Mouse (Mus musculus) hindbrain, embryonic 14.5 days (tissue): ENCODE data around the gene Slc22a6. TPM values are rescaled to one million over a fixed set of nuclear protein-coding genes. Genes with fewer than 3 reads are reported as not detected.

Experiments
- ATAC-seq: fragments of 200-750 bp; cut with Nextera tagmentation; 2 replicates; pipeline ENCODE4 v1.8.0; 2017; ENCODE audit warnings: moderate number of reproducible peaks, mild to moderate bottlenecking, moderate TSS enrichment, moderate library complexity; ENCODE audit not compliant: low FRiP score
- DNase-seq: peaks from one replicate; pipeline ENCODE4 v3.0.0-alpha.2; 2015; ENCODE audit warnings: low spot score
- H3K27ac ChIP-seq: fragments of 300-500 bp; sonication (generic); 2 replicates; pipeline ENCODE4 v1.5.1; 2014; ENCODE audit warnings: mild to moderate bottlenecking, moderate library complexity
- H3K27me3 ChIP-seq: fragments of 300-500 bp; sonication (generic); 2 replicates; pipeline ENCODE4 v1.6.1; 2014; ENCODE audit warnings: mild to moderate bottlenecking, low read length, mixed read lengths; ENCODE audit not compliant: control insufficient read depth, insufficient read depth
- H3K36me3 ChIP-seq: fragments of 300-500 bp; sonication (generic); replicated peaks from 2 replicates; pipeline ENCODE4 v1.6.1; 2014; ENCODE audit not compliant: control insufficient read depth, insufficient read depth
- H3K4me1 ChIP-seq: fragments of 300-500 bp; sonication (generic); replicated peaks from 2 replicates; pipeline ENCODE4 v1.6.1; 2014; ENCODE audit warnings: antibody characterized with exemption, low read length, mixed read lengths; ENCODE audit not compliant: control insufficient read depth, insufficient read depth
- H3K4me2 ChIP-seq: fragments of 300-500 bp; sonication (generic); replicated peaks from 2 replicates; pipeline ENCODE4 v1.6.1; 2014; ENCODE audit warnings: mild to moderate bottlenecking, moderate library complexity
- H3K4me3 ChIP-seq: fragments of 300-500 bp; sonication (generic); replicated peaks from 2 replicates; pipeline ENCODE4 v1.5.1; 2014; ENCODE audit warnings: mild to moderate bottlenecking, low read length
- H3K9ac ChIP-seq: fragments of 300-500 bp; sonication (generic); 2 replicates; pipeline ENCODE4 v1.6.1; 2014
- H3K9me3 ChIP-seq: fragments of 300-500 bp; sonication (generic); 2 replicates; pipeline ENCODE4 v1.6.1; 2016; ENCODE audit warnings: low read length; ENCODE audit not compliant: control insufficient read depth
- whole genome bisulfite sequencing: fragments of 180-500 bp; shearing (Covaris S2); extraction: QIAGEN DNeasy Blood & Tissue Kit; methylation state at CpG from one replicate; pipeline ENCODE4 v1.1.7; 2014; 5-methylcytosine and 5-hydroxymethylcytosine counted together
- polyA plus RNA-seq: library from polyadenylated mRNA; unstranded; fragments of >200 nt; fragmentation: Nextera tagmentation; extraction: Ambion mirVana; gene quantifications from 2 replicates; pipeline ENCODE4 v1.2.1, GENCODE M21; 2014

Gene Slc22a6
- polyA plus RNA-seq, 1 experiment from 2014 or later: 3.7 TPM

DNA sequence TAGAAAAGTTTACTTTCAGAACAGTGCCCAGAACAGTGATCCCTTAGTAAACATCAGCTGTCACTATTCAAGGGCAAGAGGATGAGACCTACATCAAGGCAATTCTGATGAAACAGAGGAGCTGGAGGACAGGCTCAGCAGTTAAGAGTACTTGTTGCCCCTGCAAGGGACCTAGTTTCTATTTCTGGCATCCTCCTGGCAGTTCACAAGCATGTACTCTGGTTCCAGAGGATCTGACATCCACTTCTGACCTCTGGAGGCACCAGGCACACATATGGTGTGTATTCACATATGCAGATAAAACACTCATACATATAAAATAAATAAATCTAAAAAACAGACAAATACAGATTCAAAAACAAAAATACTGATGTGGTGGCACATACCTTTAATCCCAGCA is 15.9 kb upstream of the Slc22a6 start:
- ATAC-seq: no peak

DNA sequence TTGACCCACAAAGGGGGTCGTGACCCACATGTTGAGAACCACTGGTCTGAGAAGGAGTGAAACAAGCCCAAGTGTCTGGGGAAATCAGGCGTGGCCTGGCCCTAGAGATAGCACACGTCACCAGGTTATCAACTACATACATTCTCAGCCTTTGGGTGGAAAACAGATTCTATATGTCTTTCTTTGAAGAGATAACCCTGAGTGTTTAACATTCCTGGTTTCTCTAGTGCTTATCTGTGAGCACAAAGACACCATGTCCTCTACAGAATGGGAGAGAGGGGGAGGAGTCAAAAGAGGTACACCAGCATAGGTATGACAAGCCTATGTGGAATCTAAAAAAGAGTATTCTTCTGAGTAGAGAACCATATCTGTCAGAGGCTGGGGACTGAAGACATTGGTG is 14.9 kb upstream of the Slc22a6 start:
- 77% methylated on average over 3 of the region's 3 CpGs for WGBS
- no peak overlapping the region for H3K4me3 ChIP-seq
- H3K36me3 ChIP-seq: no peaks in the 10 kb centered on the region
- H3K27ac ChIP-seq: no peak overlapping the region
- H3K27me3 ChIP-seq: no peaks in the 10 kb centered on the region
- H3K4me2 ChIP-seq: no peak overlapping the region
- H3K9me3 ChIP-seq: no peaks in the 10 kb centered on the region
- H3K9ac ChIP-seq: no peak overlapping the region
- DNase-seq (no peak), ATAC-seq (no peak)
- H3K4me1 ChIP-seq: no peaks in the 10 kb centered on the region

More for the DNA sequence above, 15.9 kb upstream of the Slc22a6 start:
- H3K4me1 ChIP-seq: no peaks in the 10 kb centered on the region
- no peaks in the 10 kb centered on the region for H3K27me3 ChIP-seq
- no peaks in the 10 kb centered on the region for H3K36me3 ChIP-seq
- no peak for DNase-seq
- no peak overlapping the region for H3K4me3 ChIP-seq
- H3K9me3 ChIP-seq: no peaks in the 10 kb centered on the region
- H3K4me2 ChIP-seq: no peak overlapping the region
- no peak overlapping the region for H3K9ac ChIP-seq
- no peak overlapping the region for H3K27ac ChIP-seq

- Histone ChIP-seq H3K27me3 (no peaks in the 10 kb centered on the region), H3K9me3 (no peaks in the 10 kb centered on the region), H3K27ac (no peak overlapping the region), H3K36me3 (no peaks in the 10 kb centered on the region), H3K4me2 (no peak overlapping the region), H3K9ac (no peak overlapping the region), H3K4me1 (no peaks in the 10 kb centered on the region), H3K4me3 (no peak overlapping the region)
- ATAC-seq: no peak
- no peak for DNase-seq
- 90% methylated on average over 8 of the region's 8 CpGs for WGBS
Observed at GRCm38 (mm10) chr19:8604536-8605240, 13.2 kb upstream of the Slc22a6 start.

DNA sequence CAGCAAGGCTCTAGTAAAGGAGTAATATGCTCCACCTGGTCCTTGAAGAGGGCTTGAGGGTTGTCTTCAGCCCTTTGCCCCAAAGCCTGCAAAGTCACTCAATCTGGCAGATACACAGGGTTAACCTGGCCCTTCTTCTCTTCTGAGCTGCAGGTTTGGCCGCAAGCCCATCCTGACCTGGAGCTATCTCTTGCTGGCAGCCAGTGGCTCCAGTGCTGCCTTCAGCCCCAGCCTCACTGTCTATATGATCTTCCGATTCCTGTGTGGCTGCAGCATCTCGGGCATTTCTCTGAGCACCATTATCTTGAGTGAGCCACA is 12.6 kb upstream of the Slc22a6 start:
- Histone ChIP-seq H3K27me3 (no peaks in the 10 kb centered on the region), H3K27ac (no peak overlapping the region), H3K4me3 (no peak overlapping the region), H3K36me3 (no peaks in the 10 kb centered on the region), H3K4me1 (no peaks in the 10 kb centered on the region), H3K9ac (no peak overlapping the region), H3K9me3 (no peaks in the 10 kb centered on the region), H3K4me2 (no peak overlapping the region)
- 92% methylated on average over 3 of the region's 3 CpGs for WGBS
- DNase-seq (no peak), ATAC-seq (no peak)

GRCm38 (mm10) chr19:8611358-8612123 is 6.3 kb upstream of the Slc22a6 start:
- no peak overlapping the region for H3K4me2 ChIP-seq
- ATAC-seq (no peak), DNase-seq (no peak)
- no peaks in the 10 kb centered on the region for H3K4me1 ChIP-seq
- 83% methylated on average over 8 of the region's 8 CpGs for WGBS
- H3K27ac ChIP-seq: no peak overlapping the region
- H3K27me3 ChIP-seq: no peaks in the 10 kb centered on the region
- H3K4me3 ChIP-seq: no peak overlapping the region
- H3K36me3 ChIP-seq: no peaks in the 10 kb centered on the region
- no peaks in the 10 kb centered on the region for H3K9me3 ChIP-seq
- no peak overlapping the region for H3K9ac ChIP-seq

GRCm38 (mm10) chr19:8613111-8613510 is 4.7 kb upstream of the Slc22a6 start:
- Histone ChIP-seq H3K27me3 (no peaks in the 10 kb centered on the region), H3K4me1 (no peaks in the 10 kb centered on the region), H3K9ac (no peak overlapping the region), H3K4me2 (no peak overlapping the region), H3K36me3 (no peaks in the 10 kb centered on the region), H3K4me3 (no peak overlapping the region), H3K27ac (no peak overlapping the region), H3K9me3 (no peaks in the 10 kb centered on the region)
- ATAC-seq: no peak
- DNase-seq: no peak
- 86% methylated on average over 2 of the region's 2 CpGs for WGBS

- no peaks in the 10 kb centered on the region for H3K4me1 ChIP-seq
- WGBS: 57% methylated on average over 2 of the region's 2 CpGs
- no peak overlapping the region for H3K4me3 ChIP-seq
- no peak overlapping the region for H3K9ac ChIP-seq
- no peak overlapping the region for H3K27ac ChIP-seq
- no peak for DNase-seq
- H3K9me3 ChIP-seq: no peaks in the 10 kb centered on the region
- no peak for ATAC-seq
- no peak overlapping the region for H3K4me2 ChIP-seq
- H3K27me3 ChIP-seq: no peaks in the 10 kb centered on the region
- no peaks in the 10 kb centered on the region for H3K36me3 ChIP-seq
Observed at GRCm38 (mm10) chr19:8614343-8614742, 3.5 kb upstream of the Slc22a6 start.

- no peak overlapping the region for H3K4me3 ChIP-seq
Observed at GRCm38 (mm10) chr19:8616314-8616713, 1.5 kb upstream of the Slc22a6 start.

DNA sequence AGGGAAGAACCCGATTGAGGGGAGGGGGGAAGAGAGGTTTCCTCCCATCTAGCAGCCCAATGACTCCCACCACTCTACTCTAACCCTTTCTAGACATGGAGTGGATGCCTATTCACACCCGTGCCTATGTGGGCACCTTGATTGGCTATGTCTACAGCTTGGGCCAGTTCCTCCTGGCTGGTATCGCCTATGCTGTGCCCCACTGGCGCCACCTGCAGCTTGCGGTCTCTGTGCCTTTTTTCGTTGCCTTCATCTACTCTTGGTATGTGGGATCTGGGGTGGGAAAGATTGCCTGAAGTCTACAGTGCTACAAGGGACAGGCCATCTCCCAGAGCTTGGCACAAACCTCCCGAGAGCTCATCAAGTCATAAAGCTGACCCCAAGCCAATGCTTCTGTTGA is 3.3 kb downstream of the Slc22a6 start:
- 97% methylated on average over 7 of the region's 7 CpGs for WGBS
- ATAC-seq: no peak
- H3K4me2 ChIP-seq: no peak overlapping the region
- H3K4me3 ChIP-seq: no peak overlapping the region
- H3K36me3 ChIP-seq: no peaks in the 10 kb centered on the region
- no peak for DNase-seq
- no peaks in the 10 kb centered on the region for H3K9me3 ChIP-seq
- H3K4me1 ChIP-seq: no peaks in the 10 kb centered on the region
- H3K27me3 ChIP-seq: no peaks in the 10 kb centered on the region
- no peak overlapping the region for H3K9ac ChIP-seq
- no peak overlapping the region for H3K27ac ChIP-seq

More at GRCm38 (mm10) chr19:8616314-8616713, 1.5 kb upstream of the Slc22a6 start:
- Histone ChIP-seq H3K27me3 (no peaks in the 10 kb centered on the region), H3K9me3 (no peaks in the 10 kb centered on the region), H3K4me2 (no peak overlapping the region), H3K4me1 (no peaks in the 10 kb centered on the region), H3K9ac (no peak overlapping the region), H3K27ac (no peak overlapping the region), H3K36me3 (no peaks in the 10 kb centered on the region)
- ATAC-seq (no peak), DNase-seq (no peak)
- WGBS: 68% methylated on average over 4 of the region's 4 CpGs
